Mouse (Mus musculus) embryonic fibroblast, embryonic 13.5 days (primary cell): ENCODE data around the gene Nrsn2.

Source experiments
- CTCF ChIP-seq: IDR thresholded peaks from 2 replicates; pipeline ENCODE4 v1.5.1; 2011; ENCODE audit warnings: mild to moderate bottlenecking, control low read depth, low read length, moderate library complexity, borderline replicate concordance; ENCODE audit not compliant: insufficient read depth
- POLR2A ChIP-seq: IDR thresholded peaks from 2 replicates; pipeline ENCODE4 v1.6.1; 2011; ENCODE audit warnings: low read depth, mild to moderate bottlenecking, control low read depth, low read length, moderate library complexity

DNA sequence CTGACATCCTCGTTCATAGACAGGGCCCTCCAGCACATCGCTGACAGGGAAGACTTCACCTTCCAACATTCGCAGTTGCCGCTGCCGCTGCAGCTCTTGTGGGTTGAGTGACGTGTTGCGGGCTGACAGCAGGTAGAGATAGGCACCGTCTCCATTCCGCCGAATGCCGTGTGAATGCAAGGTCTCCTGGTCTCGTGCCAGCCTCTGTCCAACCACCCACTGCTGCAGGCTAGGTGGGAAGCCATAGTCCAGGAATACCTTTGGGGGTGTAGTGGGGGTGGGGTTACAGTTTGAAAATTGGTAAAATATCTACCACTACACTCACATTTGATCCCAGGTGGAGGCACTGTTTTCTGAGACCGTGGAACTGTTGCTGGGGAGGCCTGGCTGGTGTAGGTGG lies 50.3 kb downstream of the Nrsn2 start:
- TF ChIP-seq POLR2A = no peak
- no peak for TF ChIP-seq CTCF
